Mouse (Mus musculus) megakaryocyte, adult 5-6 weeks (primary cell): ENCODE data around the gene Slc25a28. TPM values are rescaled to one million over a fixed set of nuclear protein-coding genes. Genes with fewer than 3 reads are reported as not detected.

ENCODE experiments used
- total RNA-seq, 2 experiments: library from RNA; stranded (forward) in 1 of 2; stranded (reverse) in 1 of 2; fragments of 153-499, 151-499 nt in 1 of 2; fragments of 221-1000, 200-1000 nt in 1 of 2; gene quantifications; 2 replicates each; pipeline versions ENCODE4 v1.2.3 to v1.2.4; 2015 to 2017

Gene Slc25a28
- total RNA-seq, 2 experiments from 2014 or later: 21.0 to 33.5 TPM

Other genes starting within 250 kb of the Slc25a28 start
- 0.02 and 0.05 TPM in 2 replicates for gene Cnnm1, start 234.4 kb downstream of the Slc25a28 start, total RNA-seq (2015)
- gene Cnnm1, start 234.4 kb downstream of the Slc25a28 start, total RNA-seq (2017): not detected in 2 replicates
- 7.5 and 9.0 TPM in 2 replicates for gene Got1, start 150.3 kb downstream of the Slc25a28 start, total RNA-seq (2015)
- 4.1 and 5.0 TPM in 2 replicates for gene Got1, start 150.3 kb downstream of the Slc25a28 start, total RNA-seq (2017)
- not detected in 2 replicates for gene Nkx2-3, start 62.6 kb downstream of the Slc25a28 start, total RNA-seq (2015)
- not detected in 2 replicates for gene Nkx2-3, start 62.6 kb downstream of the Slc25a28 start, total RNA-seq (2017)
- gene Entpd7, start 14.8 kb upstream of the Slc25a28 start, total RNA-seq (2015): 16.6 and 17.8 TPM in 2 replicates
- 7.4 and 7.7 TPM in 2 replicates for gene Entpd7, start 14.8 kb upstream of the Slc25a28 start, total RNA-seq (2017)
- gene Cutc, start 78.1 kb upstream of the Slc25a28 start, total RNA-seq (2015): 29.8 and 37.1 TPM in 2 replicates
- 19.2 and 29.5 TPM in 2 replicates for gene Cutc, start 78.1 kb upstream of the Slc25a28 start, total RNA-seq (2017)
- gene Cox15, start 78.1 kb upstream of the Slc25a28 start, total RNA-seq (2015): 9.0 and 10.6 TPM in 2 replicates
- gene Cox15, start 78.1 kb upstream of the Slc25a28 start, total RNA-seq (2017): 8.7 and 19.2 TPM in 2 replicates
- gene Abcc2, start 107.3 kb upstream of the Slc25a28 start, total RNA-seq (2015): 2.8 and 3.9 TPM in 2 replicates
- 3.3 and 6.1 TPM in 2 replicates for gene Abcc2, start 107.3 kb upstream of the Slc25a28 start, total RNA-seq (2017)